15 mouse cellular contexts compared by ENCODE assay signal in the genomic region with DNA sequence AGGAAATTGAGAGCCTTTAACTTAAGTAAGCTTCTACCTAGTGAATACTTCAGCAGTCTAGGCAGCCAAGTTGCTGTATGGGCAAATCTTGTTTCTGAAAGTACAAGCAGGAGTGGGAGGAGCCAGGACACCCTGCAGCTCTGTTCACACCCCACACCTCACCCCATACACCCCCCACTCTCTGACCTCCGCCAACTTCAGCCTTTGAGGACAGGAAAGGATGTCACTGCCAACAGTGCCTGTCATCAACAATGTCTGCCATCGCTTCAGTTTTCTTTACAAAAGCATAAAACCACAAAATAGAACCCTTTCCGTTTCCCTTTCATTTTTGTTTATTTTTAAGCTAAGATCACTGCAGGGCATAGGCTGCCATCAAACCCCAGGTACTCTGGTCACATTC. TPM values are rescaled to one million over a fixed set of nuclear protein-coding genes. Genes with fewer than 3 reads are reported as not detected.
DNase-seq lines count a peak whose midpoint lies in the region; ATAC-seq and TF ChIP-seq lines count a peak whose summit lies in the region.
"Had no signal": no experiment of that assay in that cellular context is flagged by ENCODE, and none has a peak within 500 bp of the region (broad histone marks: within the 10 kb centered on the region; RNA-seq: fewer than 3 reads in every experiment).

No protein-coding gene starts in this region.

- no peaks in the 10 kb centered on the region for H3K4me1 ChIP-seq in embryonic facial prominence, embryonic 14.5 days (ENCODE audit: control insufficient read depth, insufficient read depth, low read length)
- H3K4me1 ChIP-seq in embryonic facial prominence, embryonic 10.5 days, result no peaks in the 10 kb centered on the region
- H3K4me1 ChIP-seq in intestine, postnatal 0 days (replicated peaks; ENCODE audit: control insufficient read depth, insufficient read depth, low read length), result no peaks in the 10 kb centered on the region
- H3K4me1 ChIP-seq: limb, embryonic 12.5 days; stomach, embryonic 15.5 days had no signal

- no peak overlapping the region for H3K9ac ChIP-seq in embryonic facial prominence, embryonic 14.5 days (ENCODE audit: low read depth, low read length)
- H3K9ac ChIP-seq in intestine, postnatal 0 days (ENCODE audit: low read depth, low read length), result no peak overlapping the region
- H3K9ac ChIP-seq: heart, embryonic 12.5 days; limb, embryonic 12.5 days; stomach, embryonic 15.5 days had no signal

- H3K9me3 ChIP-seq in embryonic facial prominence, embryonic 14.5 days (ENCODE audit: control insufficient read depth, low read length), result no peaks in the 10 kb centered on the region
- H3K9me3 ChIP-seq in embryonic facial prominence, embryonic 10.5 days, result peaks cover 5% of the 10 kb centered on the region; the same call in 1 of the 2 replicates
- H3K9me3 ChIP-seq in intestine, postnatal 0 days (ENCODE audit: control insufficient read depth), result no peaks in the 10 kb centered on the region
- H3K9me3 ChIP-seq: heart, embryonic 12.5 days; limb, embryonic 12.5 days; stomach, embryonic 15.5 days had no signal

- no peak overlapping the region for H3K4me2 ChIP-seq in embryonic facial prominence, embryonic 14.5 days (ENCODE audit: low read depth, low read length)
- no peak overlapping the region for H3K4me2 ChIP-seq in intestine, postnatal 0 days (replicated peaks; ENCODE audit: low read depth)
- H3K4me2 ChIP-seq: heart, embryonic 12.5 days; limb, embryonic 12.5 days; stomach, embryonic 15.5 days had no signal

- H3K27ac ChIP-seq in embryonic facial prominence, embryonic 14.5 days (replicated peaks; ENCODE audit: low read depth, low read length), result no peak overlapping the region
- no peak overlapping the region for H3K27ac ChIP-seq in embryonic facial prominence, embryonic 10.5 days (replicated peaks)
- no peak overlapping the region for H3K27ac ChIP-seq in intestine, postnatal 0 days (ENCODE audit: low read depth, low read length)
- H3K27ac ChIP-seq: limb, embryonic 12.5 days; stomach, embryonic 15.5 days had no signal

- no peak overlapping the region for H3K4me3 ChIP-seq in embryonic facial prominence, embryonic 14.5 days (ENCODE audit: low read depth, low read length)
- H3K4me3 ChIP-seq in embryonic facial prominence, embryonic 10.5 days, result no peak overlapping the region
- no peak overlapping the region for H3K4me3 ChIP-seq in intestine, postnatal 0 days (ENCODE audit: low read depth, low read length)
- H3K4me3 ChIP-seq: heart, embryonic 12.5 days; limb, embryonic 12.5 days; stomach, embryonic 15.5 days had no signal

- H3K27me3 ChIP-seq in embryonic facial prominence, embryonic 14.5 days (replicated peaks; ENCODE audit: control insufficient read depth, insufficient read depth, low read length), result no peaks in the 10 kb centered on the region
- no peaks in the 10 kb centered on the region for H3K27me3 ChIP-seq in embryonic facial prominence, embryonic 10.5 days (replicated peaks; ENCODE audit: low read depth, poor library complexity, severe bottlenecking)
- no peaks in the 10 kb centered on the region for H3K27me3 ChIP-seq in intestine, postnatal 0 days (replicated peaks; ENCODE audit: control insufficient read depth, insufficient read depth, low read length)
- H3K27me3 ChIP-seq: heart, embryonic 12.5 days; limb, embryonic 12.5 days; stomach, embryonic 15.5 days had no signal

- H3K36me3 ChIP-seq in embryonic facial prominence, embryonic 14.5 days (ENCODE audit: control insufficient read depth, insufficient read depth, low read length), result peaks cover 58% of the 10 kb centered on the region
- H3K36me3 ChIP-seq in embryonic facial prominence, embryonic 10.5 days (replicated peaks), result peaks cover 92% of the 10 kb centered on the region
- H3K36me3 ChIP-seq in intestine, postnatal 0 days (ENCODE audit: control insufficient read depth, insufficient read depth), result peaks cover 27% of the 10 kb centered on the region

- peak; percentile 64 for ATAC-seq in embryonic facial prominence, embryonic 14.5 days (ENCODE audit: low read depth)
- peak; percentile 91 for ATAC-seq in CD4-positive, CD25-positive, alpha-beta regulatory T cell, adult 4 months
- ATAC-seq in inflammation-experienced regulatory T-cells, adult 6 months, result peak; percentile 90
- ATAC-seq in intestine, postnatal 0 days, result no peak
- ATAC-seq: intestine, embryonic 16.5 days had no signal

- TF ChIP-seq CTCF in intestine, postnatal 0 days (IDR thresholded peaks at IDR 0.05; ENCODE audit: low read depth), result no peak

- peak; percentile 40 for DNase-seq in embryonic facial prominence, embryonic 14.5 days (ENCODE audit: low spot score)
- no peak for DNase-seq in embryonic facial prominence, embryonic 10.5 days (ENCODE audit: low spot score)
- DNase-seq in thymus, postnatal 10 days (ENCODE audit: low spot score in 2 of 2), result peak; percentile 31
- DNase-seq in gastrocnemius, postnatal 25 days, result no peak
- DNase-seq in kidney, postnatal 4 days, result no peak
- DNase-seq: cerebellum, adult 11-12 months; gastrocnemius, postnatal 14 days; kidney, postnatal 14 days had no signal

- 62% methylated on average over 3 of the region's 3 CpGs for WGBS in embryonic facial prominence, embryonic 14.5 days
- WGBS in embryonic facial prominence, embryonic 10.5 days, result 70% methylated on average over 3 of the region's 3 CpGs
- 82% methylated on average over 3 of the region's 3 CpGs for WGBS in intestine, postnatal 0 days

RNA-seq across cellular contexts. Expression of gene Pak6, which starts 20.7 kb away (rescaled TPM):
- 2.0 and 2.5 TPM in 2 replicates for polyA plus RNA-seq in embryonic facial prominence, embryonic 14.5 days (2014; fragmentation: Nextera tagmentation; extraction: Ambion mirVana)
- polyA plus RNA-seq in embryonic facial prominence, embryonic 10.5 days (2016; fragmentation: Nextera tagmentation; extraction: Ambion mirVana), result 0.45 and 0.72 TPM in 2 replicates
- 1 to 10 TPM in 1 of 2 experiments, under 1 TPM in 1; 0.13 to 1.3 TPM for polyA plus RNA-seq in CD4-positive, CD25-positive, alpha-beta regulatory T cell, adult 4 months (2017; shearing (Covaris generic))
- under 1 TPM in 2 of 3 experiments, not detected in 1; 0.15 to 0.60 TPM for polyA plus RNA-seq in inflammation-experienced regulatory T-cells, adult 6 months (2017; shearing (Covaris generic))
- polyA plus RNA-seq in intestine, postnatal 0 days (2015; fragmentation: Nextera tagmentation; extraction: Ambion mirVana), result 0.90 and 1.4 TPM in 2 replicates
- under 1 TPM in 1 of 2 experiments, not detected in 1; 0.64 TPM for total RNA-seq in gastrocnemius, postnatal 25 days (2021)

RNA-seq across cellular contexts. Expression of gene Bub1b, which starts 44.4 kb away (rescaled TPM):
- polyA plus RNA-seq in embryonic facial prominence, embryonic 14.5 days (2014; fragmentation: Nextera tagmentation; extraction: Ambion mirVana), result 53.4 and 65.0 TPM in 2 replicates
- 162 and 169 TPM in 2 replicates for polyA plus RNA-seq in embryonic facial prominence, embryonic 10.5 days (2016; fragmentation: Nextera tagmentation; extraction: Ambion mirVana)
- polyA plus RNA-seq in CD4-positive, CD25-positive, alpha-beta regulatory T cell, adult 4 months (2017; shearing (Covaris generic)), result 10 to 100 TPM in 1 of 2 experiments, 1 to 10 TPM in 1; 3.0 to 11.1 TPM
- polyA plus RNA-seq in inflammation-experienced regulatory T-cells, adult 6 months (2017; shearing (Covaris generic)), result 10 to 100 TPM in 1 of 3 experiments, 1 to 10 TPM in 2; 5.4 to 49.0 (median 9.4) TPM
- 8.9 and 9.9 TPM in 2 replicates for polyA plus RNA-seq in intestine, postnatal 0 days (2015; fragmentation: Nextera tagmentation; extraction: Ambion mirVana)
- 1 to 10 TPM; 1.0 to 1.2 TPM for total RNA-seq in gastrocnemius, postnatal 25 days (2021)

Comparison
In these comparisons a context has a peak if more than half of its experiments do, and no peak if none do; other contexts are left out.
1. DNase-seq: peak in embryonic facial prominence, embryonic 14.5 days (single experiment) and thymus, postnatal 10 days (2 of 2); none in embryonic facial prominence, embryonic 10.5 days (single experiment), gastrocnemius, postnatal 25 days (single experiment) and kidney, postnatal 4 days (0 of 2).